Mouse (Mus musculus) ES-E14 (cell line): Measurements from ENCODE around the gene Ubtd2. TPM values are rescaled to one million over a fixed set of nuclear protein-coding genes. Genes with fewer than 3 reads are reported as not detected.

Experiments used
- DNase-seq: peaks from one replicate; pipeline ENCODE4 v3.0.0-alpha.2; 2013; ENCODE audit warnings: low read depth, low spot score
- H3K27ac ChIP-seq: 2 replicates; pipeline ENCODE4 v1.5.1; 2012; ENCODE audit warnings: low read depth, mild to moderate bottlenecking, low read length, moderate library complexity, mixed read lengths; ENCODE audit not compliant: poor library complexity, insufficient read depth, severe bottlenecking
- H3K36me3 ChIP-seq: 2 replicates; pipeline ENCODE4 v1.6.1; 2012; ENCODE audit warnings: mild to moderate bottlenecking, low read length, moderate library complexity, mixed read lengths; ENCODE audit not compliant: control insufficient read depth, poor library complexity, insufficient read depth, severe bottlenecking
- H3K4me1 ChIP-seq, 2 experiments: fragments of 150-350 bp in 1 of 2; sonication (generic) in 1 of 2; 2 replicates each; pipeline ENCODE4 v1.6.1; 2012; ENCODE audit warnings: low read length in 2 of 2, mild to moderate bottlenecking in 1 of 2, mixed read lengths in 1 of 2; ENCODE audit not compliant: control insufficient read depth in 2 of 2, insufficient read depth in 2 of 2, poor library complexity in 1 of 2
- H3K4me3 ChIP-seq, 2 experiments: fragments of 150-350 bp in 1 of 2; sonication (generic) in 1 of 2; 2 replicates each; pipeline ENCODE4 v1.5.1; 2012; ENCODE audit warnings: low read length in 2 of 2, low read depth in 1 of 2, mild to moderate bottlenecking in 1 of 2, mixed read lengths in 1 of 2; ENCODE audit not compliant: insufficient read depth in 1 of 2, poor library complexity in 1 of 2, severe bottlenecking in 1 of 2
- H3K9ac ChIP-seq: 2 replicates; pipeline ENCODE4 v1.6.1; 2012; ENCODE audit warnings: low read depth, mild to moderate bottlenecking, low read length, mixed read lengths; ENCODE audit not compliant: poor library complexity, insufficient read depth, severe bottlenecking
- H3K9me3 ChIP-seq: fragments of 150-350 bp; sonication (generic); 2 replicates; pipeline ENCODE4 v1.6.1; 2012; ENCODE audit warnings: low read depth, mild to moderate bottlenecking, low read length; ENCODE audit not compliant: control insufficient read depth, insufficient read depth
- CHD2 ChIP-seq: IDR thresholded peaks from 2 replicates; pipeline ENCODE4 v1.6.1; 2014; ENCODE audit warnings: mild to moderate bottlenecking, low read depth, low read length, inconsistent platforms
- HCFC1 ChIP-seq: IDR thresholded peaks from 2 replicates; pipeline ENCODE4 v1.6.1; 2012; ENCODE audit warnings: low read length, inconsistent platforms, borderline replicate concordance; ENCODE audit not compliant: insufficient read depth
- MAFK ChIP-seq: IDR thresholded peaks from 2 replicates; pipeline ENCODE4 v1.6.1; 2014; ENCODE audit warnings: mild to moderate bottlenecking, low read depth, low read length, inconsistent platforms; ENCODE audit not compliant: insufficient read depth
- ZC3H11A ChIP-seq: IDR thresholded peaks from 2 replicates; pipeline ENCODE4 v1.6.1; 2012; ENCODE audit warnings: low read depth, mild to moderate bottlenecking, inconsistent platforms, low read length, borderline replicate concordance
- ZNF384 ChIP-seq: IDR thresholded peaks from 2 replicates; pipeline ENCODE4 v1.6.1; 2012; ENCODE audit warnings: low read depth, low read length, inconsistent platforms
- in situ Hi-C, 2 experiments: fragments of 600-800 bp; cut with MboI; formaldehyde crosslinking; loops; one replicate each; pipeline ENCODE4 v1.15.1; 2025; ENCODE audit warnings: low sequenced_read_pairs in 2 of 2, inconsistent platforms in 1 of 2; ENCODE audit not compliant: unreplicated experiment in 2 of 2
- total RNA-seq: library from RNA; depleted of rRNA; stranded (reverse); fragments of 300-350 nt; gene quantifications from 2 replicates; pipeline ENCODE4 v1.2.3, GENCODE M21; 2012

Ubtd2 gene
- total RNA-seq, 1 experiment = 18.3 TPM

DNA sequence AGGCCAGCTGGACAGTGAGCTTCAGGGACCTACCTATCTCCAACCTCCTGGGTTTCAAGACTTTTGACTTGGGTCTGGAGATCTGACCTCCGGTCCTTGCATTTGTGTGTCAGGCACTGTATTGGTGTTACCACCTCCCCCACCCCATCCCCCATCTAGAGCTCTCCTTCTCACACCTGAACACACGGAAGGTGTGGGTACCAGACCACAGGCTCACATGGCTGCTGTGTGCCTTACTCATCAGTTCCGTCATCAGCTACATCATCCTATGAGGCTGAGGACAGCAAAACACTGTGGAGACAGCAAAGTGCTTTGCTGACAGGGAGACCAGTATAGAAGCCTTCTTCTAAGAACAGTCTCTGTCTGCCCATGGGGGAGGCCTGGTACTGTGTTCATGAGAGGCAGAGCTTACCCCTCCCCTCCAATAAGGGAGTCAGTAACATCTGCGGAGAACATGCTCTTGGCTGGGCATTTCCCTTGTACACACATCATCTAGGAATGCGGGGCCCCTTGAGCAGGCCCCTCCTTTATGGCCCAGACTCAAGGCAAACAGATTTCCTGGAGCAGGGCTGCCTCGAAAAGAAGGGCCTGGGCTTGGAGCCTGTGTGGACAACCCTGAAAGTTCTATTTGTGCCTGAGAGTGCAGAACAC is 19.6 kb upstream of the Ubtd2 start:
- DNase-seq = no peak
- no peaks in the 10 kb centered on the region for H3K9me3 ChIP-seq
- no peaks in the 10 kb centered on the region for H3K36me3 ChIP-seq
- no peak for TF ChIP-seq MAFK
- no peak for TF ChIP-seq HCFC1
- TF ChIP-seq ZNF384 = no peak
- no peak for TF ChIP-seq CHD2
- TF ChIP-seq ZC3H11A = no peak
- H3K9ac ChIP-seq = no peak overlapping the region; the same call in 1 of the 2 replicates
- H3K27ac ChIP-seq = no peak overlapping the region
- H3K4me1 ChIP-seq = no peaks in the 10 kb centered on the region
- no peak overlapping the region for H3K4me3 ChIP-seq
- in situ Hi-C loops = no loop called here

- Histone ChIP-seq H3K9me3 (no peaks in the 10 kb centered on the region), H3K4me3 (no peak overlapping the region), H3K36me3 (no peaks in the 10 kb centered on the region), H3K9ac (no peak overlapping the region), H3K4me1 (no peaks in the 10 kb centered on the region), H3K27ac (no peak overlapping the region)
- no peak for DNase-seq
- in situ Hi-C loops = no loop called here
- TF ChIP-seq HCFC1 (no peak), MAFK (no peak), ZC3H11A (no peak), CHD2 (no peak), ZNF384 (no peak)
Observed at GRCm38 (mm10) chr11:32442576-32442975, 12.6 kb upstream of the Ubtd2 start.

- in situ Hi-C loops = no loop called here
- TF ChIP-seq MAFK (no peak), CHD2 (no peak), HCFC1 (no peak), ZC3H11A (no peak), ZNF384 (no peak)
- Histone ChIP-seq H3K4me3 (no peak overlapping the region), H3K9me3 (no peaks in the 10 kb centered on the region), H3K27ac (no peak overlapping the region), H3K4me1 (no peaks in the 10 kb centered on the region), H3K36me3 (no peaks in the 10 kb centered on the region), H3K9ac (no peak overlapping the region)
- DNase-seq = no peak
Observed at GRCm38 (mm10) chr11:32444266-32444665, 10.9 kb upstream of the Ubtd2 start.

- TF ChIP-seq HCFC1 (no peak), ZC3H11A (no peak), CHD2 (no peak), ZNF384 (peak; percentile 87), MAFK (no peak)
- Histone ChIP-seq H3K4me1 (no peaks in the 10 kb centered on the region), H3K9me3 (no peaks in the 10 kb centered on the region), H3K9ac (no peak overlapping the region), H3K4me3 (no peak overlapping the region), H3K27ac (no peak overlapping the region), H3K36me3 (no peaks in the 10 kb centered on the region)
- no peak for DNase-seq
- in situ Hi-C loops = no loop called here
Observed at GRCm38 (mm10) chr11:32445135-32445534, 10.0 kb upstream of the Ubtd2 start.

GRCm38 (mm10) chr11:32445637-32446226 is 9.4 kb upstream of the Ubtd2 start:
- Histone ChIP-seq H3K4me1 (no peaks in the 10 kb centered on the region), H3K9me3 (no peaks in the 10 kb centered on the region), H3K27ac (no peak overlapping the region), H3K9ac (no peak overlapping the region), H3K36me3 (no peaks in the 10 kb centered on the region), H3K4me3 (no peak overlapping the region)
- in situ Hi-C loops = no loop called here
- TF ChIP-seq ZC3H11A (no peak), CHD2 (no peak), HCFC1 (no peak), MAFK (no peak), ZNF384 (no peak)
- no peak for DNase-seq
